Mouse (Mus musculus): ENCODE results near the gene Slc4a4.

Slc4a4 gene

DNA sequence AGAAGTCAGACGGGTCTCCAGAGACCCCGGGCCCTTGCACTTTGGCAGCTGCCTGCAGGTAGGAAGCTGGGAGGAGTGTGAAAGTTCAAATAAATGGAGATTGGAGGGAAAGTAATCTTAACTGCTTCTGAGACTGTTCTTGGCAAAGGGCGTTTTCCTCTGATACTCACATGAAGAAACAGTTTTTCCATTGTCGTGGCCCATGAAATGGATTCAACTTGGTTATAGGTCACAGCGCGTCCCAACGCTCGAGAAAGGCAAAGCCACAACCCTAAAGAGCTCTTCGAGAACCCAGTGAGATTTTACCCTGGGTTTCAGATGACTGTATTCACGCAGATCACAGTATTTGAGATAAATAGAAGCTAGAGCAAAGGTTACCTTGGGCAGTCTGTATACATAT, 31.0 kb downstream of the Slc4a4 start:
- no peak for DNase-seq

DNA sequence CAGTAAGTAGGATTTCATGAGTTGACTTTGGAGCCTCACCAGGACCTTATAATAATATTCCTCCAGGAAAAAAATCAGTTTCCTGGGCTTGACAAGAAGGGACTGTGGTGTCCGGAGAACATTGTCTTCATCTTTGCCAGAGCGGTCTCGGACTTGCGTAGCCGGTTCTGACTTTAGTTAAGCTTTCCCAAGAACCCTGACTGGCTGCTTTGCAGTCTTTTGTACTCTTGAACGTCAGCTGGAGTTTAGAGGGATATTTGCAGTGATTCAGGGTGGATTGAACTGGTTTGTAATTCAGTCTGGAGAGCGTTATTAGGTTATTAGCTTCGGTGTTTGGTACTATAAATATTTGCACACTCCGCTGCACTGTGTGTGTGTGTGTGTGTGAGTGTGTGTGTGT, 31.9 kb downstream of the Slc4a4 start:
- DNase-seq = no peak

DNA sequence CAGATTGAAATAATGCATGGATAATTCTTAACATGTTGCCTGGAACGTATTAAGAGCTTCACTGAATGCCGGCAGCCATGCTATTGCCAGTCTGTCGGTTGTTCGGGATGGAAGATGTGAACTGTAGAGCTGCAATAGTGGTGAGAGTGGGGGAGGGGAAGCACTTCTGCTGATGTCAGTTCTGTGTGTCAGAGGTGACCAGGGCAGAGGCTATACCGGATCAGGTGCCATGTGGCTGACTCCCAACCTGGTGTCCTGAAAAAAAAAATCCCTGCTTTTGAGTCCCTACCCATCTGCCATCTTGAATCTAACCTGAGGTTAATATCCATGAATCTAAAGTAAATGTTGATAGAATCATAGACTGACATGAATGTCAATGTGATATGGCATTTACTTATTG, 39.0 kb downstream of the Slc4a4 start:
- no peak for DNase-seq

DNA sequence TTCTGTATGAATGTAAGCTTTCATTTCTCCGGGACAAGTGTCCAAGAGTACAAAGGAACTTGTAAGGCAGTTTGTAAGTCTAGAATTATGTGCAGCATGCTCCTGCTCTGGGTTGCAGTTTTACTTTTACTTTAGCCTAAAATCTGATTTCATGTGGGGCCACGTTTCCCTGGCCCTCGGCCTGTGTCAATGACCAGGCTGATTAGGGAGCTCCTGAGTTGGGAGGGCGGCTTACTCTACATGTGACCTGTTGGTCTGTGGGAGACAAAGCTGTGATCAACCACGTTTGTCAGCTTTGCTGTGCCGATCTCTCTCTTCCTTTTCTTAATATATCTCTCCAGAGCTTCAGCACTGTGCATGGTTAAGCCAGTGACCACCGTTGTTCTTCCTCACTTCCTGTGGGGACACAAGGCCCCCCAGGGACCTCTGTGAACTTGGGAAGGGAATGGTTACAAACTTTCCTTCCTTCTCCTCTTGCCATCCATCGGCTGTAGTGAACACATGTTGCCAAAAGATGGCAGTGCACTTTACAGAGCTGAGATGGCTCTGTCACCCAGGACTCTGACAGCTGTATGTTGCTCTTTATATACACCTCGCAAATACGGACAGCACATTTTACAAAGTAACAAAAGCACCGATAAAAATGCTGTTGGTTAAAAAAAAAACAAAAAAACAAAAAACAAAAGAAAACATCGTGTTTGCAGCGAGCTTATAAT, 41.7 kb downstream of the Slc4a4 start:
- DNase-seq = no peak

DNA sequence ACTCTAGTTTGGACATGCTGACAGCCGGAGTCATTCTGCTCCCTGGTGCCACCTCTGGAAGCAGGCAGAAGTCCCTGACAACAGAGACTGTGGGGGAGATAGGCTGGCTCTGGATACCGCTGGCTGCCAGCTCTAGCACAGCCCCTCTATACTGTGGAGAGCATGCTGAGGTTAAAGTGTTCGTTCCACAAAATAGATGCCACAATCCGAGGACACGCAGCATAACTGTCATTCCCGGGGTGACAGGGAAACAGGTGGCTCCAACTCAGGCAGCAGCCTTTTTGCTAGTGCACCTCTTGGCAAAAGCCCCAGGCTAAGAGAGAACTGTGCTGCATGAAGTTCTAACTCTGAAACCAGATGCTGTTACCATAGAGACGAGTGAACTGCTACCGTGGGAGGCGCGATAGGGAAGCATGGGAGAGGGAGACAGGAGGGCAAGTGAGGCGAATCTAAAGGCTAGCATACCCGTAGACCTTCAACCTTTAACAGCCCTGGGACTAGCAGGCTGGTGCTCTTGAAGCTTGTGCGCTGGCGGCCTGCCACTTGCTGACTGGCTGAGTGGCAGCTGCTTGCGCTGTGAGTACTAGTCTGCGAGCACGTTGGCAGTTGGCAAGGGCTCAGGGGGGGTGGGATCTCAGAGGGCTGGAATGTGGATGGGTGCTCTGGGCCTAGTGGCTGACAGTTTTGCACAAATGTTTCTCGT, 42.9 kb downstream of the Slc4a4 start:
- no peak for DNase-seq

DNA sequence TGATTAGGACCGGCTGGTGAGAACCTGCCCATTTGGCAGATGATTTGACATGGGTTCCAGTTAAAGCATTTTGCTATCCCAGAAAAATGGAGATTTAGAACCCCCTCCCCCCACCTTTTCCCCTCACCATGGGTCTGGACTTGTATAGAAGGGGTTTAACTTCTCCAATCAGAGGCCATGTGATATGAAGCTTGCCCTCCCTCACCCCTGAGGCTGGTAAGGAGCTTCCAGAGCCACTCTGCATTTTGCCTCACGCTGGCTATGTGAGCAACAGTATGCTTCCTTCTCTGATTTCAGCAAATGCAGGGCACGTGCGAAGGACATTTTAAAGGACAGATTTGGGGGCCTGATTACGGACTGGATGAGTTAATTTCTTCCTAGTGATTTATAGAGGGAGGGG, 43.5 kb downstream of the Slc4a4 start:
- DNase-seq = no peak

DNA sequence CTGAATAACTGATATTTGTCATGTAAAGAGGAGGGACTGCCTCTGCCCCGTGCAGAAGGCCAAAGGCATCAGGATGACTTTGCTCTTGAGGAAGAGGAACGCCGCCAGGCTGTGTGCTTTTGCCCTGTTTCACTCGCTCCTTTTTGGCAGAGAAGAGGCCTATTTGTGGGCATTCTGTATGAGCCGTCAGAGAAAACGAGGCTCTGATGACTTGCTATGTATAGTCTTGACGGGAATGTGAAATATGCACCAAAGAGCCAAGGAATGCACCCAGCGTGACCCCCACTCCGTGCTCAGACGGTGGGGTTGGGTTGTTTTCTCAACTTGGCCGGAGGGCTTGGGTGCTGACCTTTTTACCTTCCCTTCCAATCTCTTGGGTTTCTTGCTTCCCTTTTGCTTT, 44.0 kb downstream of the Slc4a4 start:
- no peak for DNase-seq

DNA sequence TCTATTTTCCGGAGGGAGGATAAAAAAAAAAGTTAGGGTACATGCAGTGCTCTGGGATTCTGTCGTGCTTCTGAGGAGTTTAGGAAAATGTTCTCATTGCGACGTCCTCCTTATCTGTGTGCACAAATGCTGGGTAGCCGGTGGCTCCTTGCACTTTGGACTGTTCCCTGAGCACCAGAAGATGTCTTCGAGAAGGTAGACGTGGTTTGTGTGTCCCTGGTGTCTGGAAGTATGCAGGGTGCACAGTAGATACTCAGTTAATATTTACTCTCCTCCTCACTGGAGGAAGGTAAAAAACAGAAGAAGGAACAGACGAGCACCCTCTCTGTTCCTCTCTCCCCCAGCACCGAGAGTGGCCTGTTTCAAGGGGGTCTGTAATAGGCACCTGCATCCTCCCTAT, 44.6 kb downstream of the Slc4a4 start:
- DNase-seq = no peak

DNA sequence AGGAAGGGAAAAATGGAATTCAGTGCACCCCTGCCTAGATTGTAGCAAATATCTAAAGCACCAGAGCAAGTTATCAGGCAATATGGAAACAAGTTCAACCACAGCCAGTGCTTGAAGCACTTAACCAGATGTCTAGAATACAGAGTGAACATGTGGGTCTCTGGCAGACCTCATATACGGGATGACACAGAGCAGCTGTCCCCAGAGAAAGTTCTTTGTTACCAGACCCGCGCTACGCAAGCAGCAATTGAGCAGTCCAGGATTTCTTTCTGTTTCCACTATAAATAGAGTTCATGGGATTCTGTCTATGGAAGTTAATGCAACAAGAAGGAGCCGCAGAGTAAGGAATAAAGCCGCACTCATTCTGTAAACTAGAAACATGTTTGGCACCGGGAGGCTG, 46.8 kb downstream of the Slc4a4 start:
- DNase-seq = no peak

DNA sequence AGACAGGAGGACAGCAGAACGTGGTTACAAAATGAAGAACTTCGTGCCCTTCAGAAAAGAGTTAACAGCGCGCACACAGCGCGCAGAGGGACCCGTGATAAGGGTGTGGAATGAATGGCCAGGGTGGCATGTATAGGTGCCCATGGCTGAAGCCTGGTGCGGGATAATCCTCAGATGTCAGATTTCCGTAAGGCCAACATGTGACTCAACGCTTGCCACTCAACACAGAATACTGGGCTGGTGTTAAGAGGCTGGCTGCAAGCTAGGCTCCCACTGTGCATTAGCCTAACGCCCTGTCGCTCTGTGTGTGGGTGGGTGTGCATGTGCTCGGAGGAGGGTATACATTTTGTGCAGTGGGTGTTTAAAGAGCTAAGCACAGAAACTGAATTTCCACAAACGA, 47.3 kb downstream of the Slc4a4 start:
- DNase-seq = no peak

DNA sequence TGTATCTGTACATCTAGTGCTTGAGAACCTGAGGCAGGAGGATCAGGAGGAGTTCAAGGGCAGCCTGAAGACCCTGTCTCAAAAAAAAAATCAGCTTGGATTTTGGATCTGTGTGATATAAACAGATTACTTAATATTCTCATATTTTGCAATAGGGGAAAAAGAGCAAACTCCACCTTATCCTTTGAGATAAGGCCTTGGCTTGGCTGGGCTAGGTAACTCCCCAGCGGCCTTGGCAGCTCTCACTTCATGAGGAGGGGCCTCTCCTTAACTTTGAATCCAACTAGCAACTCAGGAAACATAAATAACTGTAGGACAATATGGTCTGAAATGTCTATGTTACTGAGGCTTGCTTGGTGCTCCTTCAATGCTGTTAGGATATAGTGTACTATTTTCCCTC, 51.6 kb downstream of the Slc4a4 start:
- DNase-seq = no peak

DNA sequence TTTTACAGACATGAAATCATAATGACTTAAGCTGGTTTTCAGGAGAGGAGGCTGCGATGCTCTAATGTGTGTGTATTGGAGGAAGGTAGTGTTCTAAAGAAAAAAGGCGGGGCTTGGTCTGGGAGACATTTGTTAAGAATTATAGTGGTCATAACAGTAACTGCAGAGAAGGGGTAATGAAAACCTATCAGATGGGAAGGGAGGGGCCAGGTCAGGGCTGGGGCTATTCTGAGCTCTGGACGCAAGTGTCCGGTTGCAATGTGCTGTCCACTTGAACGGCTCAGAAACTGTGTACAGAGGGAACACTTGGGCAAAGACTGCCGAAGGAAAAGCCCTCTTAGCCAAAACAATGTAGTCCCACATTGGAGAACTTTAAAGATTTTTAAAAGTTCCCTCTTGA, 52.5 kb downstream of the Slc4a4 start:
- no peak for DNase-seq

DNA sequence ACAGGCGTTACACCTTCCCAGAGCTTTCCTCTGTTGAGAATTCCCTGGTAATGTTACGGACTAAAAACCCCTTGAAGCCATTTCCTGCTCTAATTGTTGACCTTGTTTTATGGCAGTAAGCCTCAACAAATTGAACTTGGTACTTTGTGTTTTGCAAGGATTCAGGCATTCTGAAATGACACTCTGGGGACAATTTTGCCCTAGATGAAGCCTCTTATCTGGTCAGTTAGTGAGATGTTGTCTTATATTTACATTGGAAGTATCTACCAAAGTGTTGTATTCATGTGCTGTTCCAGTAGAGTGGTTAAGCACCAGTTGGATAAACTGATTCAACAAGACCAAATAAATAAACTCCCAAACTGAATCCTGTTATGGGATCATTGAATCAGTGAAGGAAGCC, 53.2 kb downstream of the Slc4a4 start:
- no peak for DNase-seq

DNA sequence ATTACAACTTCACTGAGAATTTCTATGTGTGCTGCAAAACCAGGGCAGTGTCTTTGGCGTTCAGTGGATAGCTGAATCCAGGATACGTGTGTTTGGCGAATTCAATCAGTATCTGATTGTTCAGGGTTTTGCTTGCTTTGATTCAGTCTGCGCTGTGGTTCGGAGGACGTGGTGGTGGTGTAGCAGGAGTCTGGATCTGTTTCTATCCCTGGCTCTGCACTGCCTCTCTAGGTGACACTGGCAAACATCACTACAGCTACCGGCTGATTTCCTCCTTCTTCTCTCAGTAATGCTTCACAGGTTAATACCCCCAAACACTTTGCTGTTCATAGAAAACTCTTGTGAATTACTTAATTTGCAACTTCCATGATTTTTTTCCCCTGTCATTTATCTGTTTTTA, 55.3 kb downstream of the Slc4a4 start:
- no peak for DNase-seq

DNA sequence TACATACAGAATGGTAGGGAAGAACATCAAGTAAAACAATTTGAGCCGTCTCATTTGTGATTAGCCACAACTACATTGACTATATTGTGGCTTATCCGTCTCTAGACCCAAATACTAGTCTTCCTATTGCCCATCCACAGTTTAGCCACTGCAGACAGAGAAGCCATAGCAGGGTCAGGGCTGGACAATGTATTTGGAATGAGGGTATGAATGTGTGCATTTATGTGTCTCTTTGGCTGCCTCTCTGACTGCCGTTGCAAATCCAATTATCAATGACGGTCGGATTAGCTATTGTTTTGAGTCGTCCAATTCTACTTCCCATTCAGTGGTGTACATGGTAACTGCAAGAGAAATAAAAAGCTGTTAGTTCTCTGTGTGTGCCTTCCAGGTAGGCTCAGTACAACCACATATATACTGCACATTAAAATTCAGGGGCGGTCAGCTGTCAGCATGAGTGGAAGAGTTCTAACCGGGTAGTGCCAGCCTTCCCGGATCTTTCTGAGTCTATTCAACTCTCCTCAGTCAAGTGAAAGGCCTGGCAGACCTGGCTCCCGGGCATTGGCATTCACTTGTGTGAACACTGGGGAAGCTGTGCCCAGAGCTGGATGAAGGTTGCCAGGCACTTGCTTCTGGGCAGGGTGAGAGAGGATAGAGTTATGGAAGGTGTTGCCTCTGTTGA, 59.2 kb downstream of the Slc4a4 start:
- DNase-seq = no peak

DNA sequence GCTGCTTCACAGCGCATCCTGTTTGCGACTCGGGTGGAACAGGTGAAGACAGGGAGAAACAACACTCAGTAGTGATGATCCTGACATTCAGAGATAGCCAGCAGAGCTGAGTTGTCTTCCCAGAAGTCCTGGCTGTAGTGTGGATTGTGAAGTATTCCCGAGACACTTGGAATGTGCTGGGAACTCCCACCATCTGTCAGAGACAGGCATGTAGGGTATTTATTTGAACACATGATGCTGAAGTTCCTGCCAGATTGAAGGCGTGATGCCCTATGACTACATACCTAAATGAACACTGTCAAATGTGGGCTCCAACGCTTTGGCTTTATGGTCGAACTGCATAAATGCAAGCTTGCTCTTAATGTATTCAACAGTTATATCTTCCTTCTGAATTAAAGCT, 63.7 kb downstream of the Slc4a4 start:
- no peak for DNase-seq

DNA sequence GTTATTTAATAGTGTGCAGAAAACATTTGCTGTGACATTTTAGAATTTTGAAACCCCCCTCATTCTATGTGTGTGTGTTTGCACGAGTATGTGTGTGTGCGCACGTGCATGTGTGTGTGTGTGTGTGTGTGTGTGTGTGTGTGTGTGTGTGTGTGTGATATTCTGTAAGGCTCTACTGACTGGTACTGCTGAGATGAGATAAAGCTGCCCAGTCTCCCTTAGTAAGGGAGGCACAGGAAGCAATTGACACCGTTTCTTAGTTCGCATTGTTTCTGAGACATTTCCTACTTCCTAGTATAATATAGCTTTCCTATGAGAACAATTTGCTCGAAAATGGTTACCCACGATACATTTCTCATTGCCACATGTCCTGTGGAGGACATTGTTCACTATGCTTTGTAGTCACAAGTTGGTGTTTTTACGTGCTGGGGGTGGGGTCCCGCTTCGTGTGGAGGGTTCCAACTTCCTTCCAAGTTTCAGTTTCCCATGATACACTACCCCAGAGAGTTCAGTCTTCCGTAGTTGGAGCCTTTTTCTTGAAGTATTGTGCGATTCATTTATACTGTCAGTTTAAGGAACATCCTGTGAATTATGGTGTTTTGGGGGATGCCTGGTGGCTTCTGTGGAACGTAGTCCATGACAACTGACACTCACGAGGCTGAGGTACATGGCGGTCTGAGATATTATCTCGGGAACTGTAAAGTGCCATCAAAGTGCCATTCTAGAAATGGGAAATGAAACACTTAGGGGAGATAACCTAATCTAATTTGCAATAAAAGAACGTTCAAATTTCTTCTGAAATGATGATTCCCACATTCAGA, 66.3 kb downstream of the Slc4a4 start:
- DNase-seq = peak in 1 of 2 experiments; percentile 9

DNA sequence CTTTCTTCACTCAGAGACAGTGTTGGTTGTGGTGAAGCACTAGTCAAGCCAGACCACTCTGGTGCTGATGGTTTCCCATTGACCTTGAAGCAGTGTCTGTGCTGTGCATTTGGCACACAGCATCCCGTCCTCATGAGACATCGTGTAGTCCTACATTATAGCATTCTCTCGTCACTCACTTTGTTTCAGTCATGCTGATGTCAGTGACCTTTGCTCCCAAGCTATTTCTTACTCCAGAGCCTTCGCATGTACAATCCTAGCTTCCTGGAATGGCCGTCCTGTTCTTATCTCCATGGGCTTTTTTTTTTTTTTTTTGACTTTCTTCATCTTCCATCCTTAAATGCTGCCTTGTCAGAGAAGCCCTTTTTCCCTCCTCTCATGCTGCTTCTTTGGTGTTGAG, 71.1 kb downstream of the Slc4a4 start:
- DNase-seq = no peak

DNA sequence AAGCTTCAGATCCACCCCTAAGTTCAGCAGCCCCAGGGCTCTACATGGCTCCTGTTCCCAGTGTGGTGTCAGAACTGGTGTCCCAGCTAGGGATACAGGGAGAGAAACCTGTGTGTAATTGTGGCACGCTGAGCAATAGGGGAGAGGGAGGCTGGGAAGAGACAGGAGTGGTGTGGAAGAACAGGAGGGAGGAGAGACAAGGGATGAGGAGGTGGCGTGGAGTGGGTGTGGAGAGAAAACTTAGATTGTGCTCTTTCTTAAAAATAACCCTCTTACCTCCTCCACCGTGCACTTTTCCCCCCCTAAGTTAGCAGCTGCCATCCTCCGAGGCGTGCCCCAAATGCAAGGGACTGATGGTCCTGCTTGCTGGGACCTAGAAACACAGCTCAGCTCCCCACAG, 72.3 kb downstream of the Slc4a4 start:
- no peak for DNase-seq

DNA sequence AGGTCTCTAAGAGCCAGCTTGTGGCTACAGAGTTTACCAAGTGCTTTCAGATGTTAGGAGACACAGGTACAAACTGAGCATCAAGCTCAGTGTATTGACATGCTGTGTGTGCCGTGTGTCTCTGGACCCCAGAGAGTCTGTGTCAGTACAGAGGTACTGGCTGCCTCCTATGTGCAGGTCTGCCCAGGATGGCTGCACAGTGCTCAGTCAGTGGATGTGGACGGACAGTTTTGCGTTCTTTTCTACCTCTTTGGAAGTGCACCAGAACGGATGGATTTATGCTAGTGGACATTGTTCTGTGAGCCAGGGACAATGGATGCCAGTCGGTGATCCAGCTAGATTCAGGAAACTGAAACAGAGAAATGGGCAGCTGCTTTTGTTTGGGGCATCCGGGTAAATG, 72.8 kb downstream of the Slc4a4 start:
- DNase-seq = no peak

DNA sequence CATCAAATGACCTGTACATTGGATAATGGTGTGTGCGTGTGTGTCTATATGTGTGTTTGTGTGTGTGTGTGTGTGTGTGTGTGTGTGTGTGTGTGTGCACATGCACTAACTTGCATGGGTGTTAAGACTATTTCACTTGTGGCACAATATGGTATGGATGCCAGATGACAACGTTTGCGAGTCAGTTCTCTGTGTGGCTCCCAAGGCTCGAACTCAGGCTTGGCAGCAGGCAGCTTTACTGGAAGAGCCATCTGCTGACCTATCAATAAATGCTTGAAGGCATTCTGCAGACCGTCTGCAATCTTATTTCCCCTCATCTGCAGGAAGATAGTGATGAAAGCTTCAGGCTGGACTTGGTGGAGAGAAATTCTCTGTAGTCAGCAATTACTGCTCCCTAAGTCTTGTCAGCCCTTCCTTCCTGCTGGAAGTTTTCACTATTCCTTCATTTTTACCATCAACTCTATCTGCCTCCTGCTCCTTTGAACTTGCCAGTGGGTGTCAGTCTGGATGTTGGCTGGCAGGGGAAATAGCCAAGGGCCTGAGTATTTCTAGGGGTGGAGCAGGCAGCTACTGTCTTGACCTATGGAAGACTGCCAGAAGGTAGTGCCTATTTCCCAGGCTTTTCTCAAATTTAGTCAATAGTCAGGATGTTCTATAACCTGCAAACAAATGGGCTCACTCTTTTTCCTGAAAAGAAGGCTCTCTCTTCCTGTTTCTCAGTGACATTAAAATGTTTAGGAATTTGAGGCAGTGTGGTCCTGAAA, 73.9 kb downstream of the Slc4a4 start:
- DNase-seq = no peak

DNA sequence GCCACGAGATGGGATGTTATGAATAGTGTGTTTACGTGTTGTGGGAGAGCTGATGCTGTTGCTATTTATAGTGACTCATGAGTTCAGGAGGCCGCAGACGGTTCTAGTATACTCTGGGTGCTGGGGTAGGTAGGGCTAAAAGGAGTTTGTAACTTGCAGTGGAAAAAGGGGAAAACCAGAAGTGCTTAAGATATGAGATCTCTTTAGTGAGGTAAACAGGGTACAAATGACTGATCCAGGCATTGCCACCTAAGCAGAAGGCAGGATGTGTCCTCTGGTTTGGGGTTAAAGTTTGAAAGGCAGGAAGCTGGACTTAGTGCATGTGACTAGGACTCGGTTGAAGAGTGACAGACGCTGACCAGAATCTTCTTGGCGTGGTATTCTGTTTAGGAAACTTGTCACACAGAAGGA, 74.7 kb downstream of the Slc4a4 start:
- no peak for DNase-seq
